Mouse (Mus musculus): ENCODE results near the gene Fam114a1.

The Fam114a1 gene

GRCm38 (mm10) chr5:65005251-65005650 lies 35.4 kb downstream of the Fam114a1 start:
- DNase-seq: no peak

DNA sequence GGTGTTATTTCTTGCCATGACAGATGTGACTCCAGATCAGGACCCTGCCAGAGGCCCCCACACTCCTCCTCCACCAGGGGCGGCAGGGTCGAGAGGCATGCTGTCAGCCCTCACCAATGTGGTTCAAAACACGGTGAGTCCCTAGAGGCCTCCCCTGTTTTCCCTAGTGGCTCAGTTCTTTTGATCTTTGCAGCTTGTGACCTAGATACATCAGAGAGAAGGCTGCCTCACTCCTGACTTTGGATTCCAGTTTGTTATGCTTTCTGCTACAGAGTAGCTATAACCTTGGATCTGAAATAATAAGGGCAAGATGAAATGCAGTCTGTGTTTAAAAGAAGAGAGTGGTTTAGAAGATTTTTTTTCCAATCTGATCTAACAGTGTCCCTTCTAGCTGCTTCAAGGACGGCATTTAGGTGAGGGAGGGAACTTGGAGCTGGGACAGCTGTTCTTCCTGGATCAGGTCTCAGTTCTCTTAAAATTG lies 36.2 kb downstream of the Fam114a1 start:
- DNase-seq: no peak

GRCm38 (mm10) chr5:65011901-65012573 lies 42.2 kb downstream of the Fam114a1 start:
- no peak for DNase-seq

DNA sequence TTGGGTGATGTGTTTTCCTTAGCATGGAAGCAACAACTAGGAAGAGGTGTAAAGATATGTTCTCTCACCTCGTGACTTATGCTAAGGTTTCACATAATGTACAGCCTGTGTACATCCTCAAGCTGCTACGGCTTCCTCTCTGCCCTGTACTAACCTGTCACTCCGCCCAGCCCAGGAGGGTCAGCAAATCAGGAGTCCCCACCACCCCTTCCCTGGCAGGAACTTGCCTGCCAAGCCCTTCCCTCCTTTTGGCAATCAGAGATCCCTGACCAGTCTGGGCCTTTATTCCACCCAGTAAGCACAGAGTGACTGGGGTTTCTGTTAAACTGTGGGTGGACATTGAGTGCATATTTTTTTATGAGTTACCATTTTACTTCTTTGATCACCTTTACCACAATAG lies 45.6 kb downstream of the Fam114a1 start:
- no peak for DNase-seq

GRCm38 (mm10) chr5:65019109-65019508 lies 49.2 kb downstream of the Fam114a1 start:
- no peak for DNase-seq

GRCm38 (mm10) chr5:65019823-65020222 lies 50.0 kb downstream of the Fam114a1 start:
- DNase-seq: peak; percentile 41 to 63

GRCm38 (mm10) chr5:65022006-65022405 lies 52.1 kb downstream of the Fam114a1 start:
- DNase-seq: no peak

GRCm38 (mm10) chr5:65024641-65025040 lies 54.8 kb downstream of the Fam114a1 start:
- DNase-seq: no peak

GRCm38 (mm10) chr5:65025916-65026315 lies 56.0 kb downstream of the Fam114a1 start:
- DNase-seq: peak in 1 of 2 experiments; percentile 28

GRCm38 (mm10) chr5:65026776-65027175 lies 56.9 kb downstream of the Fam114a1 start:
- DNase-seq: no peak

DNA sequence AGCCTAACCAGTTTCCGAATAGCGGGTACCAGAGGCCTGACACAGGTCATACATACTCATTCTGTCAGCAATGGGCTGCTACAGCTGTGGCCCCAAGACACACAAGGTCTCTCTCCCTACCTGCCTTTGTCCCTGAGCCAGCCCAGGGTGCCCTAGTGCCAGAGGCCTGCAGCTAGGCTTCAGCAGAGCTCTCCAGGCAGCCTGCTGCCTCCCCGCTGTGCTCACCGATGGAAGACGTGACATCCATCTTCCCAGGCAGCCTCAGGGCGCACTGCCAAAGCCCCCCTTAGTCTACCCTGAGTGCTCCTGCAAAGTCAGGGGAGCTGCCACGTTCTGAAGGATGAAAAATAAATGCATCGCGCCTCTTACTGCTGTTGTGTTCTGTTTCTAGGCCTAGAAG lies 58.1 kb downstream of the Fam114a1 start:
- DNase-seq: no peak

GRCm38 (mm10) chr5:65036597-65036996 lies 66.7 kb downstream of the Fam114a1 start:
- no peak for DNase-seq

DNA sequence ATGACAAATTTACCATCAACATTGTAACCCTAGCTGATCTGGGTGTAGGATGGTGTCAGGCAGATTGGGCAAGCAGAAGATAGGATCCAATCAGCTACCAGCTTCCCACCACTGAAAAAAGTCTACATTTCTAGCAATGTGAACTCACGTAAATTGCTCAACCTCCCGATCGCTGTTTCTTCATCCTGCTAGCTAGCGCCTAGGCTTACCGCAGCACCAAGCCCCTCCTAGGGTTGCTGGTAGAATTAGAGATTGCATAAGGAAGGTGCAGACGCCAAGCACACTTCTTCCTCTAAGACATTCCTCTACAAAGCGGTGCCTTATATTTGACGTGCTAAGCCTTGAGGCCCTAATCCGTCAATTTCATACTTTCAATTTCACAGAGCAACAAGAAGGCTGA lies 68.4 kb downstream of the Fam114a1 start:
- DNase-seq: peak; percentile 17 to 30

GRCm38 (mm10) chr5:65038811-65039571 lies 69.1 kb downstream of the Fam114a1 start:
- DNase-seq: no peak

DNA sequence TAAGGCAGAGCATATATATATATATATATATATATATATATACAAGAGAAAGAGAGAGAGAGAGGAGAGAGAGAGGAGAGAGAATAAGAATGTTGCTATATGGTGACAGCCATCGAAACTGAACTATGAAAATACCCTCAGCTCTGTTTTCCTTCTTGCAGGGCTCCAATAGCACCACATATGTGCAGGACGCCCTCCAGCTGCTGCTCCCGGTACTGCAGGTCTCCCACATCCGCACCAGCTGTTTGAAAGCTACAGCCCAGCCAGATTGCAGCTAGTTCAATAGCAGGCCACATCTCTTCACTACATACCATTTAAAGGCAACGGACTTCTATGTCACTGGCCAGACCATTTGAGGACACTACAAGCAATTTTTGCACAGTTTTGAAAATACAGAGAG lies 70.6 kb downstream of the Fam114a1 start:
- DNase-seq: no peak

GRCm38 (mm10) chr5:65043407-65043895 lies 73.6 kb downstream of the Fam114a1 start:
- no peak for DNase-seq

DNA sequence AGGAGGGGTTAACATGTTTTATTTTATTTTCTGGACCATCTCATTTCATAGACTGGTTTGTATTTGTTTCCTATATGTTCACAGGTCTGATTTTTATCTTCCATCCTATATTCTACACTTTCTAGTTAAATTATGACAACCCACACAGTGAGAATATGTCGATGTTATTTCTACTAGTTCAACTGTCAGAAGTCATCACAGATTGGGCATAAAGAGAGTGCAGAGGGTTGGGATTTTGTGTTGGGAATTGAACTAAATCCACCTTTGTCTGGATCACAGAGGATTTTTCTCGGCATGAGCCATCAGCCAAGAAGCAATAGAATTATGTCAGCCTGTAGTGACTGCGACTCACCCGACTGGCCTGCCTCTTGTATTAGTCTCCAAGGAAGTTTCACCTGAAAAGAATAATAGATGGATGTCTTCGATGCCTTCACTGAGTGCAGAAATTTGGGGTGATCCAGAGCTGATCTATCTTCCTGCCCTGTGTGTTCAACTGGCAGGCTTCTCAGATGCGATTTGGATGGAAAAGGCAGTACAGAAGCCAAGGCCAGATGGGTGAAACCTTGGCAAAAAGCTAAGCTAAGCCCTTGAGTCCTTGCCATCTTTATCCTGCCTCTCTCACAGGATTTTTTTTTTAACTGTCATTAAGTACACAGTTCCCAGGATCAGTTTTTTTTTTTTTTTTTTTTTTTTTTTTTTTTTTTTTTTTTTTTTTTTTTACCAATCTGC lies 75.9 kb downstream of the Fam114a1 start:
- DNase-seq: no peak

- DNase-seq: no peak
Observed at GRCm38 (mm10) chr5:65046442-65047284, 76.8 kb downstream of the Fam114a1 start.

GRCm38 (mm10) chr5:65047285-65047855 lies 77.5 kb downstream of the Fam114a1 start:
- DNase-seq: no peak

DNA sequence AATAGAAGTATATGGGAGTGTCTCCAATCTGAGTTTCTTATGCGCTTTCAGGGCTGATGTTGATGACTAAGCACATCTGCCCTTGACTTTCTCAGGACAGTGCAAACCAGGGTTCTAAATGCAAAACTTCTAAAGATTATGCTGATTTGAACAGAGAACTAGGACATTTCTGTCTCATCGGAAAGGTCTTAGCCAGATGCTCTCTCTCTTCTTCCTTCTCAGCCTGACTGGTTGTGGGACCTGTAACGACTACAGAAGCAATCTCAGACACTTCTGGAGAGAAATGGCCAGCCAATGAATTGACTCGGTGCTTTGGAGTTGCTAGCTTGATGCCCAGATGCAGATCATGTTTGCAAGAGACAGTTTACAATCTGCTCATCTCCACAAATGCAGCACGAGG lies 80.0 kb downstream of the Fam114a1 start:
- DNase-seq: no peak

GRCm38 (mm10) chr5:65051513-65051912 lies 81.6 kb downstream of the Fam114a1 start:
- no peak for DNase-seq

GRCm38 (mm10) chr5:65057596-65057995 lies 87.7 kb downstream of the Fam114a1 start:
- DNase-seq: no peak

Measured in lung, adult 18-20 months (tissue).